Comparison of ENCODE assay signal across 25 mouse cellular contexts in the genomic region with DNA sequence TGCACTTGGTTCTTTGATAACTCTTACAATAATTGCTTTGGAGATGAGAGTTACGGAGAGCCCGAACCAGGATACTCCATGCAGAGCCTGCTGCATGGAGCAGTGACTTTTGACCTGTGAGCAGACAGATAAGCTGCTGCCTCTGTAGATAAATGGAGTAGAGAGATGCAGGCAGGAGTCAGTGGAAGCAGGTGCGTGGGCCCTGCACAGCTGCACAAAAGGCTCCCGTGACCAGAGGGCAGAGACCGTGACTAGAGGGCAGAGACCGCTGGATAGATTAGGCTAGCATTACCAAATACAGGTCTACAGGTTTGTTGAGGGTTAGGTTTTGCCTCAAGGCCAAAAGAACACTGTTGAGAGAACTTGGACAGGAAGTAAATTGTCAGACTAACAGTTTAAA.
DNase-seq lines count a peak whose midpoint lies in the region; ATAC-seq and TF ChIP-seq lines count a peak whose summit lies in the region.
"Had no signal": no experiment of that assay in that cellular context is flagged by ENCODE, and none has a peak within 500 bp of the region (broad histone marks: within the 10 kb centered on the region; RNA-seq: fewer than 3 reads in every experiment).

No protein-coding gene starts in this region.

- no peak overlapping the region for H3K4me2 ChIP-seq in liver, embryonic 11.5 days
- no peak overlapping the region for H3K4me2 ChIP-seq in intestine, postnatal 0 days (replicated peaks; ENCODE audit: low read depth)
- no peak overlapping the region for H3K4me2 ChIP-seq in liver, embryonic 15.5 days
- H3K4me2 ChIP-seq: forebrain, embryonic 13.5 days; heart, embryonic 12.5 days; heart, embryonic 15.5 days; hindbrain, embryonic 13.5 days had no signal

- H3K27me3 ChIP-seq in heart, adult 2 months (ENCODE audit: control insufficient read depth, insufficient read depth, low read length), result no peaks in the 10 kb centered on the region
- H3K27me3 ChIP-seq in liver, adult 2 months (ENCODE audit: control insufficient read depth, insufficient read depth, low read length), result no peaks in the 10 kb centered on the region
- no peaks in the 10 kb centered on the region for H3K27me3 ChIP-seq in liver, embryonic 11.5 days (replicated peaks; ENCODE audit: control insufficient read depth, insufficient read depth, low read length)
- H3K27me3 ChIP-seq in intestine, postnatal 0 days (replicated peaks; ENCODE audit: control insufficient read depth, insufficient read depth, low read length), result no peaks in the 10 kb centered on the region
- no peaks in the 10 kb centered on the region for H3K27me3 ChIP-seq in liver, embryonic 15.5 days
- H3K27me3 ChIP-seq: forebrain, embryonic 13.5 days; heart, embryonic 12.5 days; heart, embryonic 15.5 days; hindbrain, embryonic 13.5 days had no signal

- peak; percentile 65 for DNase-seq in heart, adult 11 months
- DNase-seq in heart, adult 2 months, result no peak
- DNase-seq in liver, adult 2 months (ENCODE audit: extremely low read depth, low read depth, low spot score), result peak; percentile 47
- DNase-seq in liver, embryonic 11.5 days (ENCODE audit: low spot score), result no peak
- no peak for DNase-seq in urinary bladder, postnatal 36 days (ENCODE audit: low spot score in 2 of 2)
- no peak for DNase-seq in testis, postnatal 10 days (ENCODE audit: low spot score)
- DNase-seq: adrenal gland, adult 8-10 months; adrenal gland, postnatal 25 days; cerebellum, adult 11-12 months; cerebellum, adult 9-10 months; cerebellum, postnatal 14 days; gastrocnemius, postnatal 10 days; gastrocnemius, postnatal 36 days; heart, postnatal 10 days; heart, postnatal 36 days had no signal

- TF ChIP-seq POLR2A in heart, adult 2 months (IDR thresholded peaks at IDR 0.05; ENCODE audit: insufficient read depth, low read depth, low read length), result no peak
- no peak for TF ChIP-seq POLR2A in liver, adult 2 months (IDR thresholded peaks at IDR 0.05; ENCODE audit: extremely low read depth, insufficient read depth, low read length)

- intact Hi-C loops in heart, adult 2 months (cut with DNase I), result loop anchor here (5.0 kb wide), 1 partner anchor 65 kb away; no protein-coding TSS in a partner anchor

- no peaks in the 10 kb centered on the region for H3K9me3 ChIP-seq in liver, embryonic 11.5 days (ENCODE audit: control insufficient read depth, low read length)
- H3K9me3 ChIP-seq in intestine, postnatal 0 days (ENCODE audit: control insufficient read depth), result no peaks in the 10 kb centered on the region
- no peaks in the 10 kb centered on the region for H3K9me3 ChIP-seq in liver, embryonic 15.5 days (replicated peaks)
- H3K9me3 ChIP-seq: forebrain, embryonic 10.5 days; forebrain, embryonic 13.5 days; heart, embryonic 15.5 days; hindbrain, embryonic 13.5 days had no signal

- no peaks in the 10 kb centered on the region for H3K79me2 ChIP-seq in heart, adult 2 months (replicated peaks; ENCODE audit: control insufficient read depth, insufficient read depth, low read length)
- H3K79me2 ChIP-seq in liver, adult 2 months (ENCODE audit: control insufficient read depth, insufficient read depth, low read length), result no peaks in the 10 kb centered on the region

- no peak overlapping the region for H3K9ac ChIP-seq in heart, adult 2 months (ENCODE audit: low read depth, low read length)
- no peak overlapping the region for H3K9ac ChIP-seq in liver, adult 2 months (ENCODE audit: low read depth, low read length)
- no peak overlapping the region for H3K9ac ChIP-seq in liver, embryonic 11.5 days (ENCODE audit: low read depth, low read length)
- no peak overlapping the region for H3K9ac ChIP-seq in intestine, postnatal 0 days (ENCODE audit: low read depth, low read length)
- no peak overlapping the region for H3K9ac ChIP-seq in liver, embryonic 15.5 days
- H3K9ac ChIP-seq: forebrain, embryonic 13.5 days; heart, embryonic 12.5 days; heart, embryonic 15.5 days; hindbrain, embryonic 13.5 days had no signal

- TF ChIP-seq EP300 in heart, adult 2 months (IDR thresholded peaks at IDR 0.05; ENCODE audit: insufficient read depth, low read depth, low read length), result no peak

- no peaks in the 10 kb centered on the region for H3K4me1 ChIP-seq in heart, adult 2 months (ENCODE audit: control insufficient read depth, insufficient read depth, low read length)
- H3K4me1 ChIP-seq in liver, adult 2 months (ENCODE audit: control insufficient read depth, insufficient read depth, low read length), result no peaks in the 10 kb centered on the region
- no peaks in the 10 kb centered on the region for H3K4me1 ChIP-seq in liver, embryonic 11.5 days (replicated peaks; ENCODE audit: control insufficient read depth, insufficient read depth, low read length)
- no peaks in the 10 kb centered on the region for H3K4me1 ChIP-seq in intestine, postnatal 0 days (replicated peaks; ENCODE audit: control insufficient read depth, insufficient read depth, low read length)
- no peaks in the 10 kb centered on the region for H3K4me1 ChIP-seq in liver, embryonic 15.5 days (replicated peaks)
- H3K4me1 ChIP-seq: heart, embryonic 12.5 days; heart, embryonic 15.5 days had no signal

- H3K27ac ChIP-seq in heart, adult 2 months, result no peak overlapping the region
- no peak overlapping the region for H3K27ac ChIP-seq in liver, adult 2 months (replicated peaks; ENCODE audit: insufficient read depth, low read depth, low read length)
- H3K27ac ChIP-seq in liver, embryonic 11.5 days (ENCODE audit: low read depth, low read length), result no peak overlapping the region
- H3K27ac ChIP-seq in intestine, postnatal 0 days (ENCODE audit: low read depth, low read length), result no peak overlapping the region
- H3K27ac ChIP-seq in liver, embryonic 15.5 days (replicated peaks), result no peak overlapping the region
- H3K27ac ChIP-seq: forebrain, embryonic 10.5 days; forebrain, embryonic 13.5 days; heart, embryonic 15.5 days; hindbrain, embryonic 10.5 days; hindbrain, embryonic 13.5 days had no signal

- no peak for ATAC-seq in liver, embryonic 11.5 days (replicated peaks; ENCODE audit: low FRiP score)
- ATAC-seq in intestine, postnatal 0 days, result peak; percentile 87
- ATAC-seq in liver, embryonic 15.5 days (ENCODE audit: insufficient read depth), result 0 out of 2 replicates have a peak, but pooled peaks have one; percentile 12
- ATAC-seq: activated CD4-positive, CD25-positive, alpha-beta regulatory T cell, adult 4 months; forebrain, embryonic 13.5 days; forebrain, embryonic 16.5 days had no signal

- 81% methylated on average over 6 of the region's 6 CpGs for WGBS in heart, adult 2 months
- 56% methylated on average over 6 of the region's 6 CpGs for WGBS in liver, adult 2 months
- WGBS in liver, embryonic 11.5 days, result 73% methylated on average over 6 of the region's 6 CpGs
- 41% methylated on average over 6 of the region's 6 CpGs for WGBS in intestine, postnatal 0 days
- WGBS in liver, embryonic 15.5 days (ENCODE audit: insufficient replicate concordance), result 56% methylated on average over 6 of the region's 6 CpGs

- H3K36me3 ChIP-seq in heart, adult 2 months (ENCODE audit: control insufficient read depth, insufficient read depth, low read length), result no peaks in the 10 kb centered on the region
- H3K36me3 ChIP-seq in liver, adult 2 months (ENCODE audit: control insufficient read depth, insufficient read depth, low read length), result no peaks in the 10 kb centered on the region
- no peaks in the 10 kb centered on the region for H3K36me3 ChIP-seq in liver, embryonic 11.5 days (ENCODE audit: control insufficient read depth, insufficient read depth, low read length)
- H3K36me3 ChIP-seq in intestine, postnatal 0 days (ENCODE audit: control insufficient read depth, insufficient read depth), result no peaks in the 10 kb centered on the region
- no peaks in the 10 kb centered on the region for H3K36me3 ChIP-seq in liver, embryonic 15.5 days (replicated peaks)
- H3K36me3 ChIP-seq: forebrain, embryonic 10.5 days; heart, embryonic 12.5 days; heart, embryonic 15.5 days; hindbrain, embryonic 10.5 days; hindbrain, embryonic 13.5 days had no signal

- H3K4me3 ChIP-seq in heart, adult 2 months, result no peak overlapping the region
- H3K4me3 ChIP-seq in liver, adult 2 months (ENCODE audit: insufficient read depth, low read depth, low read length), result no peak overlapping the region
- H3K4me3 ChIP-seq in liver, embryonic 11.5 days (ENCODE audit: low read depth, low read length), result no peak overlapping the region
- H3K4me3 ChIP-seq in intestine, postnatal 0 days (ENCODE audit: low read depth, low read length), result no peak overlapping the region
- H3K4me3 ChIP-seq in liver, embryonic 15.5 days (replicated peaks), result no peak overlapping the region
- H3K4me3 ChIP-seq: forebrain, embryonic 10.5 days; forebrain, embryonic 13.5 days; heart, embryonic 12.5 days; heart, embryonic 15.5 days; hindbrain, embryonic 10.5 days; hindbrain, embryonic 13.5 days had no signal

- no peak for TF ChIP-seq CTCF in heart, adult 2 months (IDR thresholded peaks at IDR 0.05)
- no peak for TF ChIP-seq CTCF in liver, adult 2 months (IDR thresholded peaks at IDR 0.05; ENCODE audit: low read depth, low read length)
- TF ChIP-seq CTCF in intestine, postnatal 0 days (IDR thresholded peaks at IDR 0.05; ENCODE audit: low read depth), result no peak

Comparison
In these comparisons a context has a peak if more than half of its experiments do, and no peak if none do; other contexts are left out.
1. DNase-seq: peak in heart, adult 11 months (single experiment) and liver, adult 2 months (single experiment); none in heart, adult 2 months (0 of 2), liver, embryonic 11.5 days (single experiment), urinary bladder, postnatal 36 days (0 of 2) and testis, postnatal 10 days (single experiment).